Mouse (Mus musculus) limb, embryonic 11.5 days (tissue): ENCODE measurements at regions not wholly inside any gene's neighbourhood (a gene's known extent, or its start where the extent isn't known, plus 50 kb on each side); places are given as distances from the start of the nearest gene placed in this dataset.

ENCODE experiments used
- ATAC-seq: fragments of 200-750 bp; cut with Nextera tagmentation; 2 replicates; pipeline ENCODE4 v1.8.0; 2017; ENCODE audit warnings: low read depth; ENCODE audit not compliant: insufficient number of reproducible peaks, low FRiP score, low TSS enrichment
- DNase-seq: peaks from one replicate; pipeline ENCODE4 v3.0.0-alpha.2; 2015; ENCODE audit warnings: low spot score
- H3K27ac ChIP-seq: fragments of 300-500 bp; sonication (generic); replicated peaks from 2 replicates; pipeline ENCODE4 v1.5.1; 2014; ENCODE audit warnings: low read depth, mild to moderate bottlenecking, low read length
- H3K27me3 ChIP-seq: fragments of 300-500 bp; sonication (generic); 2 replicates; pipeline ENCODE4 v1.6.1; 2014; ENCODE audit warnings: mild to moderate bottlenecking, low read length, mixed read lengths; ENCODE audit not compliant: control insufficient read depth, insufficient read depth
- H3K36me3 ChIP-seq: fragments of 300-500 bp; sonication (generic); 2 replicates; pipeline ENCODE4 v1.6.1; 2014; ENCODE audit warnings: mild to moderate bottlenecking, low read length, moderate library complexity, mixed read lengths; ENCODE audit not compliant: control insufficient read depth, insufficient read depth
- H3K4me1 ChIP-seq: fragments of 300-500 bp; sonication (generic); 2 replicates; pipeline ENCODE4 v1.6.1; 2014; ENCODE audit warnings: low read length, mixed read lengths; ENCODE audit not compliant: control insufficient read depth, insufficient read depth
- H3K4me2 ChIP-seq: fragments of 300-500 bp; sonication (generic); 2 replicates; pipeline ENCODE4 v1.6.1; 2014; ENCODE audit warnings: low read depth, mild to moderate bottlenecking, moderate library complexity; ENCODE audit not compliant: severe bottlenecking
- H3K4me3 ChIP-seq: fragments of 300-500 bp; sonication (generic); 2 replicates; pipeline ENCODE4 v1.5.1; 2014; ENCODE audit warnings: low read depth, low read length
- H3K9ac ChIP-seq: fragments of 300-500 bp; sonication (generic); 2 replicates; pipeline ENCODE4 v1.6.1; 2014; ENCODE audit warnings: mild to moderate bottlenecking, low read length
- H3K9me3 ChIP-seq: fragments of 300-500 bp; sonication (generic); 2 replicates; pipeline ENCODE4 v1.6.1; 2016; ENCODE audit warnings: low read length; ENCODE audit not compliant: control insufficient read depth
- WGBS: fragments of 180-500 bp; shearing (Covaris S2); extraction: QIAGEN DNeasy Blood & Tissue Kit; methylation state at CpG from one replicate; pipeline ENCODE4 v1.1.7; 2014; 5-methylcytosine and 5-hydroxymethylcytosine counted together

DNA sequence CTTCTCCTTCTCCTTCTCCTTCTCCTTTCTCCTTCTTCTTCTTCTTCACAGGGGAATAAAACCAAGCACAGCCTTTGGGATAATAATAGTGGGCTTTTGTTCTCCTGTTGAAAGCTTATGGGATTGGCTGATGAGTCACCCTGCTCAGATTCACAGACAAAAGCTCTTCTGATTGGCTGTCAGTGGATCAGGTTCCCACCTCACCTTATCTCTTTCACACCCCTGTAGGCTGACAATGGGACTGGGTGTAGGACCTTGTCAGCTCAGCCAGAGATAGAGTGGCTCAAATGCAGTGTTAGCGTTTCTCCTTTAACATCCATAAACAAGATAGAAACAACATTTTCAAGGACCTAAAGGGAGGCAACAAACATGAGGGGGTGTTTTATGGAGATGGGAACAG, 263.9 kb downstream of the Ndfip2 start:
- WGBS = 45% methylated on average over 1 of the region's 1 CpGs
- DNase-seq (no peak), ATAC-seq (no peak)
- H3K4me1 ChIP-seq = no peaks in the 10 kb centered on the region
- H3K36me3 ChIP-seq = no peaks in the 10 kb centered on the region
- H3K9me3 ChIP-seq = no peaks in the 10 kb centered on the region
- H3K27me3 ChIP-seq = no peaks in the 10 kb centered on the region
- H3K27ac ChIP-seq = no peak overlapping the region
- H3K4me3 ChIP-seq = no peak overlapping the region
- no peak overlapping the region for H3K9ac ChIP-seq
- H3K4me2 ChIP-seq = no peak overlapping the region

DNA sequence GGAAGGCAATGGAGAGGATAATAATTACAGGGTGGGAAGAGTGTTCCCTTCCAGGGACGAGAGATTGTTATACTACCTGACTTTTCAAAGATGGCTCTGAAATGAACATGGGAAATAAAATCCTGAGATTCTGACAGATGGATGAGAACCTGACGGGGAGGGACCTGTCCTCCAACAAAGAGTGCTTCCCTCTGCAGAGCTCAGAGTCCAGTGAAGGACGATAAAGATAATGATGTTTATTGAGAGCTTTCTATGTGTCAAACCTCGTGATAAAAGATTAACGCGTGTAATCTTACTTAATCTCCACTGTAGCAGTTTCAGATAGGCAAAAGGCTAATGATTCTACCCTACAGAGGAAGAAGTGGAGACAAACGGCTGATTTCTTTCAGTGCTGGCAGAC, 260.3 kb downstream of the Ndfip2 start:
- H3K36me3 ChIP-seq = no peaks in the 10 kb centered on the region
- no peak overlapping the region for H3K27ac ChIP-seq
- no peak overlapping the region for H3K4me3 ChIP-seq
- no peaks in the 10 kb centered on the region for H3K4me1 ChIP-seq
- no peak overlapping the region for H3K9ac ChIP-seq
- H3K27me3 ChIP-seq = no peaks in the 10 kb centered on the region
- no peak overlapping the region for H3K4me2 ChIP-seq
- ATAC-seq = no peak
- no peak for DNase-seq
- WGBS = 64% methylated on average over 7 of the region's 7 CpGs
- no peaks in the 10 kb centered on the region for H3K9me3 ChIP-seq

DNA sequence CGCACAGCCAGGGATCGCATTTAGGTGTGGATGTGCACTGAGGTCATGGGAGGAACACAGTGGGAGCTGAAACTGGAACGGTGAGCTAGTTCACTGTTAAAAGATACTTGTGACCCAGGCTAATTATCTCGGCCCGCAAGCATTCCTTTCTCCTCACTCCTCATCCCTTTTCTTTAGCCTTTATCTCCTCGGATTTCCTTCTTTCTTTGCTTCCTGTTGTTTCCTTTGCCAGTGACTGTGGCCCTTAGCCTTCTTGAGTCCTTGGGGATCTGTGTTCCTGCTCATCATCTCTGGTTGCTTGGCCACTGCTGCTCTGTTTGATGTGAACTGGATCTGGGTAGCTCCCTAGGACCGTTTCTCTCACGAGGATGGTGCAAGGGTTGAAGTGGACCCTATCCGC, 256.0 kb downstream of the Ndfip2 start:
- Histone ChIP-seq H3K27me3 (no peaks in the 10 kb centered on the region), H3K27ac (no peak overlapping the region), H3K9me3 (no peaks in the 10 kb centered on the region), H3K4me2 (no peak overlapping the region), H3K9ac (no peak overlapping the region), H3K4me3 (no peak overlapping the region), H3K4me1 (no peaks in the 10 kb centered on the region), H3K36me3 (no peaks in the 10 kb centered on the region)
- WGBS = 80% methylated on average over 9 of the region's 9 CpGs
- ATAC-seq = no peak
- no peak for DNase-seq

DNA sequence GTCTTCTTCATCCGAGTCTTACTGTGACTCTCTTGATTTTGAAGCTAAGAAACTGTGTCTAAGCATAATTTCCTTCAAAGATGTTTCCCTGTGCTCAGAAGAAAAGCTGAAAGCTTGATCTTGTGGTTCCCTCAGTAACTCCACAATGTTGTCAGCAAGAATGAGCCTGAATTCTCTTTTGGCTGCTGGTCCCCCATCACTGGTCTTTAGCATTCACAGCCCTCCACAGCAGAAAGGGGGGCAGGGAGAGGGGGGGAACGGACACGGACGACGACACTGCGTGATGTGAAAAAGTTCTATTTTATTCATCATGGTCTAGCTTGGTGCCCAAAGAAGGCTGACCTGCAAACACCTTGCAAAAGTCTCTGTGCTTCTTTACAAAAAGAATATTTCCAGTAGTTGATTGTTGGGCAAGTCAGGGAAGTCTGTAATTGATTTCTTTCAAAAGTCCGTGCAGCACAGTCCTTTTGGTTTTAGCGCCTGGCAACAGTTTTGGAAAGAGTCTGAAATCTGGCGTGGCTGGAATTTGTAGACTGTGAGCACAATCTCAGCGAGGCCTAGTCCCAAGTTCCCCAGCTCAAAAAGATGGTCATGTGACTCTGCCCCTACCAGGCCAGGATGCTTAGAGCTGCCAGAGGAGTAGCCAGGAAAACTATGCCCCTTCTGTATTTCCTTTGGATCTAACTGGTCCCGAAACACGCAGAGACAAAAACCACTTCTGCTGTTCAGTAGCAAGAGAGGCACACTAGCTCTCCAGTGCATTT, 254.7 kb downstream of the Ndfip2 start:
- Histone ChIP-seq H3K4me1 (no peaks in the 10 kb centered on the region), H3K27ac (no peak overlapping the region), H3K36me3 (no peaks in the 10 kb centered on the region), H3K4me3 (no peak overlapping the region), H3K4me2 (no peak overlapping the region), H3K9me3 (no peaks in the 10 kb centered on the region), H3K27me3 (no peaks in the 10 kb centered on the region), H3K9ac (no peak overlapping the region)
- DNase-seq (no peak), ATAC-seq (no peak)
- 90% methylated on average over 12 of the region's 12 CpGs for WGBS

- WGBS = 93% methylated on average over 4 of the region's 4 CpGs
- no peak overlapping the region for H3K4me3 ChIP-seq
- H3K27me3 ChIP-seq = no peaks in the 10 kb centered on the region
- H3K4me1 ChIP-seq = no peaks in the 10 kb centered on the region
- H3K4me2 ChIP-seq = no peak overlapping the region
- no peak for DNase-seq
- H3K9me3 ChIP-seq = no peaks in the 10 kb centered on the region
- ATAC-seq = no peak
- no peak overlapping the region for H3K9ac ChIP-seq
- H3K27ac ChIP-seq = no peak overlapping the region
- no peaks in the 10 kb centered on the region for H3K36me3 ChIP-seq
Observed at GRCm38 (mm10) chr14:105511826-105512225, 253.5 kb downstream of the Ndfip2 start.

DNA sequence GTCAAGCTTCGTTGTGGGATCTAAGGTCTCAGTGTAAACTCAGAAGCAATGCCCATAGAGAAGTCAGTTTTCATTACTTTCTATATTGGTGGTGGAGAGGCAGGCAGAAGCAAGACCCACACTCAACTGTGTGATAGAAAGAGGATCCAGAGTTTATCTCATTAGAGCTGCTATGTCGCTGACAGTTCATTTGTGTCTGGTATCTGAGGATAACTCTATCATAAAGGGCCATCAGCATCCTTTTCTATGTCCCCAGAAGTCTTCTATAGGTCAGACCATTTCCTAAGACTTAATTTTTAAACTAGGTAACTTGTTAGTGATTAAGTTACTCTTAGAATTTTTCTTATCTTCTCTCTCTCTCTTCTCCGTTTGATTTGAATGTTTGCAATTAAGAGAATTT, 252.8 kb downstream of the Ndfip2 start:
- H3K4me3 ChIP-seq = no peak overlapping the region
- H3K4me1 ChIP-seq = no peaks in the 10 kb centered on the region
- H3K9ac ChIP-seq = no peak overlapping the region
- ATAC-seq = no peak
- DNase-seq = no peak
- no peak overlapping the region for H3K27ac ChIP-seq
- H3K36me3 ChIP-seq = no peaks in the 10 kb centered on the region
- WGBS = 84% methylated on average over 3 of the region's 3 CpGs
- no peaks in the 10 kb centered on the region for H3K27me3 ChIP-seq
- no peak overlapping the region for H3K4me2 ChIP-seq
- no peaks in the 10 kb centered on the region for H3K9me3 ChIP-seq

- WGBS = 19% methylated on average over 4 of the region's 4 CpGs
- DNase-seq = peak; percentile 68
Observed at GRCm38 (mm10) chr14:105505261-105505660, 246.9 kb downstream of the Ndfip2 start.

GRCm38 (mm10) chr14:105504376-105504775, 246.0 kb downstream of the Ndfip2 start:
- Histone ChIP-seq H3K27me3 (no peaks in the 10 kb centered on the region), H3K36me3 (no peaks in the 10 kb centered on the region), H3K4me1 (peaks cover 30% of the 10 kb centered on the region), H3K4me3 (no peak overlapping the region), H3K4me2 (no peak overlapping the region), H3K9me3 (no peaks in the 10 kb centered on the region), H3K9ac (no peak overlapping the region), H3K27ac (no peak overlapping the region)
- DNase-seq (no peak), ATAC-seq (no peak)
- WGBS = 84% methylated on average over 3 of the region's 3 CpGs

More at GRCm38 (mm10) chr14:105505261-105505660, 246.9 kb downstream of the Ndfip2 start:
- H3K4me3 ChIP-seq = no peak overlapping the region
- ATAC-seq = peak; percentile 40; the same call in 1 of the 2 replicates
- H3K27me3 ChIP-seq = no peaks in the 10 kb centered on the region
- H3K36me3 ChIP-seq = no peaks in the 10 kb centered on the region
- H3K27ac ChIP-seq = no peak overlapping the region
- H3K4me2 ChIP-seq = no peak overlapping the region
- H3K4me1 ChIP-seq = peaks cover 28% of the 10 kb centered on the region
- H3K9me3 ChIP-seq = no peaks in the 10 kb centered on the region
- no peak overlapping the region for H3K9ac ChIP-seq

DNA sequence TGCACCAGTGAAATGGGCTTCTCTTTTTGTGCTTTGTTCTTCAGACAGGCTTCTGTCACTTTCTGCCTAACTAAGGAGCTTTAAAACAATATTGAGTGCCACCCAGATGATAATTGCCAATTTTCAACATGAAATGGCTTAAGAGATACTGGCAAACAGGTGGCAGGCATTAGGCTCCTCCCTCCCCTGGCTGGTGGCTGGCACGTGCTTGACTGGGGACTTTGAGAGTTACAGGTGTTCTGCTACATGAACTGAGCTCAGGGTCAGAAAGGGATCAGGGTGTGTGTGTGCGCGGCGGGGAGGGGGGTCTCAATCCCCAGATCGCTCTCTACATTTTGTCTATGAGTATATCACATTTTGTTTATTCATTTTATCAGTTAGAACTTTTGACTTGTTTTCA, 245.4 kb downstream of the Ndfip2 start:
- 75% methylated on average over 5 of the region's 5 CpGs for WGBS
- Histone ChIP-seq H3K9ac (no peak overlapping the region), H3K27ac (no peak overlapping the region), H3K4me3 (no peak overlapping the region), H3K27me3 (no peaks in the 10 kb centered on the region), H3K36me3 (no peaks in the 10 kb centered on the region), H3K4me1 (peaks cover 30% of the 10 kb centered on the region), H3K9me3 (no peaks in the 10 kb centered on the region), H3K4me2 (no peak overlapping the region)
- no peak for ATAC-seq
- no peak for DNase-seq
